Mouse (Mus musculus) cerebellum, postnatal 14 days (tissue): ENCODE data around the gene Kncn.
A peak's percentile ranks its signal among the peaks of the same experiment; 100 is the strongest.

Experiments used
- DNase-seq, 2 experiments: peaks; one replicate each; pipeline ENCODE4 v3.0.0; 2021; ENCODE audit warnings: mixed read lengths in 2 of 2

Gene Kncn

GRCm38 (mm10) chr4:115938276-115939160, 54.3 kb downstream of the Kncn start:
- DNase-seq, result peak; percentile 50 to 71
